Mouse (Mus musculus): ENCODE measurements at regions not wholly inside any gene's neighbourhood (a gene's known extent, or its start where the extent isn't known, plus 50 kb on each side); places are given as distances from the start of the nearest gene placed in this dataset.

DNA sequence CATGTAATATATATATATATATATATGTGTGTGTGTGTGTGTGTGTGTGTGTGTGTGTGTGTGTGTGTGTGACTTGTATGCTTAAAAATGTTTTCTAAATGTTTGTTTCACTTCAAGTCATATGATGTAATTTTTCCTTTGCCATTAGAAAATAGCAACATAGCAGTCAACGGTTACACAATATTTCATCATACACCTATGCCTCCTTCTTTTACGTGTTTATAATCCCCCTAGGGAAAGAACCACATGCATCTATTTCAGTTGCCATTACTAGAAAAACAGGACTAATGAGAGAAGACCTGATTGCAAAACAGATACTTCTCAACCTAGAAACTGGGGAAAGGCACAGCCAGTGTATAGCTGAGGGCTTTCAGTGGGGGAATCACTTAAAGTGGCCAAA lies 65.2 kb upstream of the Mbnl1 start:
- no peak for TF ChIP-seq CTCF (IDR thresholded peaks at IDR 0.05; ENCODE audit: low read depth, low read length)
- no peak for TF ChIP-seq POLR2A (IDR thresholded peaks at IDR 0.05; ENCODE audit: borderline replicate concordance, low read depth, low read length)

Measured in bone marrow macrophage, adult 2 months (primary cell).